Comparison of ENCODE assay signal across 30 mouse cellular contexts in the genomic region with DNA sequence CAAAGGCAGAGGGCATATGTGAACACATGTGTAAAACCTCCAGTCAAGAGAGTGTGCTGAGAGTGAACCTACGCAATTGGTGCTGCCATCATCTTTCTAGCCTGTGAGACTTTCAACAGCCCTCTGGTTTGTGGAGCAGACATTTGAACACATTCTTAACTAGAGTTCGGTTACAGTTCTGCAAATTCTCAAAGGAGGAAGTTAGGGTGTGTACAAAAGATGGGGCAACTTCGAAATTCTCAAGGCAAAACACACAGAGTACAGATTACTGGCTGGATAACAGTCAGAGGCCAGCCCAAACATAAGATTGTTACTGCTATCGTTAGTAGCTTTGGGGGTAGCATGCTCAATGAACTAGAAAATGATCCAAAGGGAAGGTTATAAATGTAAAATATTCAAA. TPM values are rescaled to one million over a fixed set of nuclear protein-coding genes. Genes with fewer than 3 reads are reported as not detected.
DNase-seq lines count a peak whose midpoint lies in the region; ATAC-seq and TF ChIP-seq lines count a peak whose summit lies in the region.
"Had no signal": no experiment of that assay in that cellular context is flagged by ENCODE, and none has a peak within 500 bp of the region (broad histone marks: within the 10 kb centered on the region; RNA-seq: fewer than 3 reads in every experiment).

No protein-coding gene starts in this region.

- no peaks in the 10 kb centered on the region for H3K27me3 ChIP-seq in liver, postnatal 0 days (ENCODE audit: insufficient read depth, low read length)
- H3K27me3 ChIP-seq in liver, embryonic 12.5 days (replicated peaks), result no peaks in the 10 kb centered on the region
- H3K27me3 ChIP-seq in CH12.LX (replicated peaks), result no peaks in the 10 kb centered on the region
- H3K27me3 ChIP-seq: intestine, embryonic 15.5 days; liver, embryonic 15.5 days had no signal

- dilution Hi-C loops in CH12.LX (cut with MboI; ENCODE audit: extremely low pct_ligation_motif_present, extremely low pct_unique_long_range_greater_than_20kb, low sequenced_read_pairs), result no loop called here

- peaks cover 4% of the 10 kb centered on the region; the same call in 1 of the 2 replicates for H3K4me1 ChIP-seq in liver, postnatal 0 days (ENCODE audit: insufficient read depth)
- H3K4me1 ChIP-seq in liver, embryonic 12.5 days, result 0 out of 2 replicates have a peak, but pooled peaks cover 7% of the 10 kb centered on the region
- peaks cover 28 to 90% of the 10 kb centered on the region in 2 experiments for H3K4me1 ChIP-seq in CH12.LX (ENCODE audit: control insufficient read depth in 1 of 2, insufficient read depth in 2 of 2)
- H3K4me1 ChIP-seq: intestine, embryonic 15.5 days had no signal

- no peak for TF ChIP-seq CTCF in liver, postnatal 0 days (IDR thresholded peaks at IDR 0.05; ENCODE audit: low read depth)
- no peak for TF ChIP-seq CTCF in CH12.LX (conservative IDR thresholded peaks at IDR 0.05 in 1 of 2, IDR thresholded peaks at IDR 0.05 in 1 of 2; ENCODE audit: low read depth in 2 of 2, low read length in 2 of 2)

- H3K9ac ChIP-seq in liver, postnatal 0 days (replicated peaks), result no peak overlapping the region
- no peak overlapping the region for H3K9ac ChIP-seq in liver, embryonic 12.5 days
- H3K9ac ChIP-seq in CH12.LX (ENCODE audit: insufficient read depth, low read depth), result peak overlapping the region; percentile 65
- H3K9ac ChIP-seq: intestine, embryonic 15.5 days; liver, embryonic 15.5 days had no signal

- TF ChIP-seq EP300 in liver, postnatal 0 days (IDR thresholded peaks at IDR 0.05; ENCODE audit: low read depth), result no peak
- TF ChIP-seq EP300 in CH12.LX (IDR thresholded peaks at IDR 0.05; ENCODE audit: low read length), result no peak

- in situ Hi-C loops in CH12.LX (cut with MboI; ENCODE audit: low pct_ligation_motif_present, low pct_unique_long_range_greater_than_20kb, low sequenced_read_pairs), result no loop called here

- peak; percentile 17; the same call in 1 of the 2 replicates for ATAC-seq in liver, postnatal 0 days
- no peak for ATAC-seq in liver, embryonic 12.5 days
- peak; percentile 67 for ATAC-seq in common myeloid progenitor, adult 5-6 weeks (replicated peaks; ENCODE audit: low read depth, poor library complexity, severe bottlenecking)
- ATAC-seq in megakaryocyte progenitor cell, adult 5-6 weeks (replicated peaks; ENCODE audit: poor library complexity), result peak; percentile 77
- ATAC-seq: forebrain, embryonic 16.5 days; hindbrain, embryonic 16.5 days; intestine, embryonic 15.5 days; Patski had no signal

- H3K36me3 ChIP-seq in liver, postnatal 0 days (replicated peaks; ENCODE audit: insufficient read depth, low read length), result peaks cover 5% of the 10 kb centered on the region; the same call in 1 of the 2 replicates
- H3K36me3 ChIP-seq in liver, embryonic 12.5 days, result peaks cover 6% of the 10 kb centered on the region; the same call in 1 of the 2 replicates
- H3K36me3 ChIP-seq in CH12.LX (replicated peaks in 1 of 2; ENCODE audit: control insufficient read depth in 1 of 2, insufficient read depth in 1 of 2, low read length in 1 of 2), result peaks cover 24 to 41% of the 10 kb centered on the region in 2 experiments
- H3K36me3 ChIP-seq: intestine, embryonic 15.5 days; liver, embryonic 15.5 days had no signal

- H3K4me3 ChIP-seq in liver, postnatal 0 days (ENCODE audit: low read depth, low read length), result no peak overlapping the region
- H3K4me3 ChIP-seq in liver, embryonic 12.5 days, result no peak overlapping the region
- peak overlapping the region; percentile 29 to 34 (median 33) for H3K4me3 ChIP-seq in CH12.LX (replicated peaks in 1 of 3; ENCODE audit: low read depth in 2 of 3, low read length in 2 of 3, poor library complexity in 1 of 3)
- H3K4me3 ChIP-seq: erythroblast, embryonic 14.5 days; intestine, embryonic 15.5 days; liver, embryonic 15.5 days had no signal

- no peak for DNase-seq in liver, postnatal 0 days
- DNase-seq in CH12.LX (ENCODE audit: extremely low read depth), result no peak
- DNase-seq in gastrocnemius, postnatal 25 days, result no peak
- no peak for DNase-seq in kidney, postnatal 10 days
- DNase-seq in adrenal gland, postnatal 14 days, result no peak
- DNase-seq: adrenal gland, postnatal 10 days; cerebellum, adult 18-20 months; cerebellum, postnatal 10 days; gastrocnemius, postnatal 10 days; heart, postnatal 36 days; kidney, adult 2 months; kidney, postnatal 4 days; layer of hippocampus, postnatal 36 days; liver; midbrain, embryonic 14.5 days; right cerebral cortex, adult 18-20 months; spleen, adult 18-20 months; thymus, adult 18-20 months; thymus, postnatal 25 days had no signal

- WGBS in liver, postnatal 0 days (ENCODE audit: insufficient replicate concordance), result 51% methylated on average over 4 of the region's 4 CpGs
- 46% methylated on average over 4 of the region's 4 CpGs for whole genome bisulfite sequencing in liver, embryonic 12.5 days (ENCODE audit: insufficient replicate concordance)

- no peaks in the 10 kb centered on the region for H3K9me3 ChIP-seq in liver, postnatal 0 days (ENCODE audit: low read length)
- no peaks in the 10 kb centered on the region for H3K9me3 ChIP-seq in liver, embryonic 12.5 days (replicated peaks)
- no peaks in the 10 kb centered on the region for H3K9me3 ChIP-seq in CH12.LX (replicated peaks; ENCODE audit: low read length)
- H3K9me3 ChIP-seq: intestine, embryonic 15.5 days; liver, embryonic 15.5 days had no signal

- TF ChIP-seq RAD21 in CH12.LX (IDR thresholded peaks at IDR 0.05; ENCODE audit: low read depth, low read length), result no peak

- no peak overlapping the region for H3K27ac ChIP-seq in liver, postnatal 0 days (ENCODE audit: low read depth)
- H3K27ac ChIP-seq in liver, embryonic 12.5 days, result no peak overlapping the region
- peak overlapping the region; percentile 92 for H3K27ac ChIP-seq in CH12.LX (ENCODE audit: insufficient read depth, low read depth)
- H3K27ac ChIP-seq: intestine, embryonic 15.5 days; liver, embryonic 15.5 days; stomach, postnatal 0 days had no signal

- H3K79me2 ChIP-seq in CH12.LX (replicated peaks; ENCODE audit: control insufficient read depth, extremely low read depth, insufficient read depth, poor library complexity, severe bottlenecking), result peaks cover 37% of the 10 kb centered on the region

- 0 out of 2 replicates have a peak, but pooled peaks have one; percentile 18 for TF ChIP-seq POLR2A in CH12.LX (IDR thresholded peaks at IDR 0.05; ENCODE audit: low read depth, low read length)

- no peak overlapping the region for H3K4me2 ChIP-seq in liver, postnatal 0 days (ENCODE audit: low read depth, low read length)
- H3K4me2 ChIP-seq in liver, embryonic 12.5 days, result no peak overlapping the region
- H3K4me2 ChIP-seq in CH12.LX (ENCODE audit: insufficient read depth, low read depth, poor library complexity, severe bottlenecking), result peak overlapping the region; percentile 79
- H3K4me2 ChIP-seq: heart, embryonic 11.5 days; intestine, embryonic 15.5 days; liver, embryonic 15.5 days had no signal

TF ChIP-seq in CH12.LX, 34 proteins besides CTCF, POLR2A, EP300 and RAD21:
- TF ChIP-seq SIN3A (IDR thresholded peaks at IDR 0.05; ENCODE audit: low read length) (0 out of 2 replicates have a peak, but pooled peaks have one; percentile 21), CHD1 (IDR thresholded peaks at IDR 0.05; ENCODE audit: low read depth, low read length) (no peak), ETS1 (conservative IDR thresholded peaks at IDR 0.05; ENCODE audit: low read depth, low read length) (0 out of 2 replicates have a peak, but pooled peaks have one; percentile 34)

RNA-seq across cellular contexts. Expression of a gene that starts 9.0 kb away (rescaled TPM):
- polyA plus RNA-seq in liver, postnatal 0 days (2015; fragmentation: Nextera tagmentation; extraction: Ambion mirVana), result 2.8 and 3.3 TPM in 2 replicates
- 4.9 TPM in 2 replicates for polyA plus RNA-seq in liver, embryonic 12.5 days (2016; fragmentation: Nextera tagmentation; extraction: Ambion mirVana)
- 28.5 and 35.8 TPM in 2 replicates for total RNA-seq in CH12.LX (2012; rRNA removed)
- 38.0 and 40.6 TPM in 2 replicates for total RNA-seq in CH12.LX (2014; rRNA removed)
- 29.7 and 35.4 TPM in 2 replicates for polyA plus RNA-seq in CH12.LX (2012; ENCODE audit: insufficient read length, low read depth)
- total RNA-seq in common myeloid progenitor, adult 5-6 weeks (2017), result 46.3 and 60.0 TPM in 2 replicates
- 84.9 and 91.5 TPM in 2 replicates for total RNA-seq in megakaryocyte progenitor cell, adult 5-6 weeks (2015)
- 32.5 and 36.9 TPM in 2 replicates for total RNA-seq in megakaryocyte progenitor cell, adult 5-6 weeks (2017)
- 1 to 10 TPM in 1 of 2 experiments, under 1 TPM in 1; 0.69 to 1.2 TPM for total RNA-seq in gastrocnemius, postnatal 25 days (2021)
- total RNA-seq in adrenal gland, postnatal 14 days (2021), result 1.9 and 6.2 TPM in 2 replicates
- polyA plus RNA-seq: Patski had no signal

Comparison
In these comparisons a context has a peak if more than half of its experiments do, and no peak if none do; other contexts are left out.
1. H3K4me3 ChIP-seq: peak in CH12.LX (3 of 3); none in liver, postnatal 0 days (single experiment) and liver, embryonic 12.5 days (single experiment).